Mouse (Mus musculus) cerebellum, adult 18-20 months (tissue): ENCODE measurements around the gene Esrra.
"Not testable (repeated sequence)": the region's sequence is repeated elsewhere in the genome, so short reads cannot be mapped to it uniquely, and the experiment has no call there.

Source experiments
- DNase-seq, 2 experiments: peaks; one replicate each; pipeline ENCODE4 v3.0.0; 2021

Gene Esrra

GRCm38 (mm10) chr19:6895608-6896305 lies 25.9 kb downstream of the Esrra start:
- DNase-seq: not testable (repeated sequence)

DNA sequence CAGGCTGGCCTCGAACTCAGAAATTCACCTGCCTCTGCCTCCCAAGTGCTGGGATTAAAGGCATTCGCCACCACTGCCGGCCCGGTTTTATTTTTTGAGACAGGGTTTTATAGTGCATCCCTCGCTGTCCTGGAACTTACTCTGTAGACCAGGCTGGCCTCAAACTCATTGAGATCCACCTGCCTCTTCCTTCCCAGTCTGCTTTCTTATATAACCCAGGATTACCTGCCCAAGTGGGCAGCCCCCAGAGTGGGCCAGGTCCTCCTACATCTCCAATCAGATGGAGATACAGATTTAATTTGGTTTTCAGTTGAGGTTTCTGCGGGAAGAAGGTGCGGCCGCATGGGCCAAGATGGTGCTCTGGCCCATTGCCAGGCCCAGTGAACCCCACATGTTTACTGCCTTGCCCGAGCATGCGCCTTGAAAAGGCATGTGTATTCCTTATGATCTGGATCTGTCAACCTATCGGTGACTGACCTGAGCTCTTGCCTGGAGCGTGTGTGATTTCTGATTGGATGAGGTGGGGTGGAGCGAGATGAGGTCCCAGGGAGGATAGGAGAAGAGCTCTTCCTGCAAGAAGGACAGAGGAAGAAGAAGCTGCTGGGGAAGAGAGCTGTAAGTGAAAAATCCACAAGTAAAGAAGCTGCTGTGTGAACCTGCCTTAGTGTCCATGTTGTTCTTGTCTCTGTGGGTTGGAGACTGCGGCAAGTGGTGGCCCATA lies 27.7 kb downstream of the Esrra start:
- DNase-seq: no peak

DNA sequence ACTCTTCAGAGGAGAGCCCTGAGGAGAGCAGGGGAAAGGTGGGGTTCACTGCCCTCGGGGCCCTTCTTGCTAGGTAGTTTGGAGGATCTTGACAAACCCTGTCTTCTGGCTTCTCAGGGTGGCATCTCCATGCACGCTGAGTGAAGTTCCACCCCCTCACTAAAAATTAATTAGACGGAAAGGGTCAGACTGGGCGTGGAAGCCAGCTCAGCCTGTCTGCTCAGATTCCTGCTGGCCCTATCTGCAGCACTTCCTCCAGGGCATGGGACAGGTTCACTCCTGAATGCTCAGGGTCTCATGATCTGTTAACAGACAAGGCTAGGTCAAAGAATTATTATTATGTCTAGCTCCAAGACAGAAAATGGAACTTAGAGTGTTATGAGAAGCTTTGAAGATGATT lies 29.1 kb downstream of the Esrra start:
- no peak for DNase-seq

- no peak for DNase-seq
Measured at GRCm38 (mm10) chr19:6877965-6878364, 43.6 kb downstream of the Esrra start.

- DNase-seq: no peak
Measured at GRCm38 (mm10) chr19:6876799-6877198, 44.8 kb downstream of the Esrra start.

GRCm38 (mm10) chr19:6875834-6876233 lies 45.8 kb downstream of the Esrra start:
- no peak for DNase-seq

GRCm38 (mm10) chr19:6874257-6874656 lies 47.4 kb downstream of the Esrra start:
- DNase-seq: no peak

- DNase-seq: no peak
Measured at GRCm38 (mm10) chr19:6872701-6873100, 48.9 kb downstream of the Esrra start.

GRCm38 (mm10) chr19:6871574-6872271 lies 49.9 kb downstream of the Esrra start:
- no peak for DNase-seq

DNA sequence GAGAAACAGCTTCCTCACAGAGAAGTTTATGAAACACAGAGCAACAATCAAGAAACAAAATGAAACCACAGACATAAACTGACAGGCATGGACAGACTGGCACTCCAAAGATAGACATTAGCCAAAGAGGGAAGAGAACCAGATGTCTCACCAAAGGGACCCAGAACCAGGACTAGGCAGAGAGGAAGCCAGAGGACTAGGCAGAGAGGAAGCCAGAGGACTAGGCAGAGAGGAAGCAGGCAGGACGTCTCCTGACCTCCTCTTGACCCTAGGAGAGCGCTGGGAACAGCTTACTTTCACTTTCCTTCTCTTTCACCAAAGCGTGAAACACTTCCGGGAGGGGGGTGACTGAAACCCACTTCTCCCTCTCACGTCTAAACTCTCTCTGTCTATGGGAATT lies 52.3 kb downstream of the Esrra start:
- no peak for DNase-seq

- DNase-seq: no peak
Measured at GRCm38 (mm10) chr19:6861451-6861850, 60.2 kb downstream of the Esrra start.
